Mouse (Mus musculus) thymus, adult 2 months (tissue): Measurements from ENCODE around the gene Erc1.

ENCODE experiments used
- CTCF ChIP-seq: fragments of 200-500 bp; IDR thresholded peaks from 2 replicates; pipeline ENCODE4 v1.5.1; 2012; ENCODE audit warnings: mild to moderate bottlenecking, control low read depth, low read length, moderate library complexity, borderline replicate concordance; ENCODE audit not compliant: control insufficient read depth, poor library complexity, insufficient read depth; ENCODE audit errors: extremely low read depth
- POLR2A ChIP-seq: fragments of 200-500 bp; IDR thresholded peaks from 2 replicates; pipeline ENCODE4 v1.6.1; 2012; ENCODE audit warnings: mild to moderate bottlenecking, low read length, control low read depth, moderate library complexity; ENCODE audit not compliant: control insufficient read depth, poor library complexity, insufficient read depth; ENCODE audit errors: extremely low read depth

DNA sequence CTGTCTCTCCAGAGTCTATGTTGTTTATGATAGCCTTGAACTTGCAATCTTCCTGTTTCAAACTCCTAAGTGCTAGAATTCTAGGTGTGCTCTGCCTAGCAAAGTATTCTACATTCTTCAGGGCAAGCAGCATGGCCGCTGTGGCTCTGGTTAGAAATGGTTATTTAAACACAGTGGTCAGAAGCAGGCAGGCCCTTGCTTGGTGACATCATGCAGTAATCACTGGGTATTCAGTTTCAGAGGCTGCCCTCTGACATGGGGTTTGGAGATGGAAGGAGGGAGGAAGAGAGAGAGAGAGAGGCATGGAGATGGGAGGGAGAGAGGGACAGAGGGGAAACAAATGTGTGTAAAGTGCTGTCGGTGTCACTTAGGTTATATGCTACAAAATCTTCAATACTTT, 246.6 kb downstream of the Erc1 start:
- no peak for TF ChIP-seq POLR2A
- TF ChIP-seq CTCF: no peak
